Mouse (Mus musculus): ENCODE data around the gene Stk38. TPM values are rescaled to one million over a fixed set of nuclear protein-coding genes. Genes with fewer than 3 reads are reported as not detected.
A peak's percentile ranks its signal among the peaks of the same experiment; 100 is the strongest.

Gene Stk38
- total and polyA plus RNA-seq, 3 experiments, result 29.0 to 56.4 (median 56.0) TPM

GRCm38 (mm10) chr17:29018292-29018984 lies 10.6 kb upstream of the Stk38 start (continued):
- TF ChIP-seq POLR2A (IDR thresholded peaks at IDR 0.05; ENCODE audit: low read depth, low read length) (peak; percentile 39), ELF1 (IDR thresholded peaks at IDR 0.05; ENCODE audit: low read depth, low read length) (peak; percentile 56), UBTF (IDR thresholded peaks at IDR 0.05; ENCODE audit: low read depth, low read length) (no peak), PAX5 (IDR thresholded peaks at IDR 0.05; ENCODE audit: low read length) (no peak), CHD1 (IDR thresholded peaks at IDR 0.05; ENCODE audit: low read depth, low read length) (no peak), MXI1 (IDR thresholded peaks at IDR 0.05; ENCODE audit: low read depth, low read length) (peak; percentile 53; the same call in 1 of the 2 replicates), SMC3 (IDR thresholded peaks at IDR 0.05; ENCODE audit: low read depth, low read length) (peak; percentile 84), MAZ (IDR thresholded peaks at IDR 0.05; ENCODE audit: low read depth, low read length) (0 out of 2 replicates have a peak, but pooled peaks have one; percentile 31), RCOR1 (conservative IDR thresholded peaks at IDR 0.05; ENCODE audit: low read depth, low read length) (no peak)

GRCm38 (mm10) chr17:29016705-29017104 lies 8.9 kb upstream of the Stk38 start:
- H3K4me1 ChIP-seq (ENCODE audit: control insufficient read depth in 1 of 2, insufficient read depth in 2 of 2), result peaks cover 9 to 48% of the 10 kb centered on the region in 2 experiments; a peak in 3 of 4 replicates
- H3K36me3 ChIP-seq (replicated peaks in 1 of 2; ENCODE audit: control insufficient read depth in 1 of 2, insufficient read depth in 1 of 2, low read length in 1 of 2), result no peaks in the 10 kb centered on the region
- in situ Hi-C loops (cut with MboI; ENCODE audit: low pct_ligation_motif_present, low pct_unique_long_range_greater_than_20kb, low sequenced_read_pairs), result loop anchor here (10.0 kb wide), 1 partner anchor 112 kb away; no protein-coding TSS in a partner anchor
- dilution Hi-C loops (cut with MboI; ENCODE audit: extremely low pct_ligation_motif_present, extremely low pct_unique_long_range_greater_than_20kb, low sequenced_read_pairs), result no loop called here
- H3K4me2 ChIP-seq (ENCODE audit: insufficient read depth, low read depth, poor library complexity, severe bottlenecking), result no peak overlapping the region
- TF ChIP-seq E2F4 (IDR thresholded peaks at IDR 0.05; ENCODE audit: insufficient replicate concordance, low read depth, low read length) (no peak), MAFK (IDR thresholded peaks at IDR 0.05; ENCODE audit: insufficient replicate concordance, low read length) (no peak), POLR2A (IDR thresholded peaks at IDR 0.05; ENCODE audit: low read depth, low read length) (no peak), NRF1 (IDR thresholded peaks at IDR 0.05; ENCODE audit: low read depth, low read length) (no peak), CTCF (conservative IDR thresholded peaks at IDR 0.05 in 1 of 2, IDR thresholded peaks at IDR 0.05 in 1 of 2; ENCODE audit: low read depth in 2 of 2, low read length in 2 of 2) (no peak), EP300 (IDR thresholded peaks at IDR 0.05; ENCODE audit: low read length) (no peak), ELF1 (IDR thresholded peaks at IDR 0.05; ENCODE audit: low read depth, low read length) (no peak), HCFC1 (IDR thresholded peaks at IDR 0.05; ENCODE audit: low read depth, low read length) (no peak), NELFE (IDR thresholded peaks at IDR 0.05; ENCODE audit: low read depth, low read length) (no peak)
- H3K27ac ChIP-seq (ENCODE audit: insufficient read depth, low read depth), result no peak overlapping the region
- no peaks in the 10 kb centered on the region for H3K27me3 ChIP-seq (replicated peaks)
- H3K79me2 ChIP-seq (replicated peaks; ENCODE audit: control insufficient read depth, extremely low read depth, insufficient read depth, poor library complexity, severe bottlenecking), result no peaks in the 10 kb centered on the region
- no peaks in the 10 kb centered on the region for H3K9me3 ChIP-seq (replicated peaks; ENCODE audit: low read length)
- H3K9ac ChIP-seq (ENCODE audit: insufficient read depth, low read depth), result no peak overlapping the region
- H3K4me3 ChIP-seq (replicated peaks in 1 of 3; ENCODE audit: low read depth in 2 of 3, low read length in 2 of 3, poor library complexity in 1 of 3), result no peak overlapping the region
- DNase-seq (ENCODE audit: extremely low read depth), result no peak

DNA sequence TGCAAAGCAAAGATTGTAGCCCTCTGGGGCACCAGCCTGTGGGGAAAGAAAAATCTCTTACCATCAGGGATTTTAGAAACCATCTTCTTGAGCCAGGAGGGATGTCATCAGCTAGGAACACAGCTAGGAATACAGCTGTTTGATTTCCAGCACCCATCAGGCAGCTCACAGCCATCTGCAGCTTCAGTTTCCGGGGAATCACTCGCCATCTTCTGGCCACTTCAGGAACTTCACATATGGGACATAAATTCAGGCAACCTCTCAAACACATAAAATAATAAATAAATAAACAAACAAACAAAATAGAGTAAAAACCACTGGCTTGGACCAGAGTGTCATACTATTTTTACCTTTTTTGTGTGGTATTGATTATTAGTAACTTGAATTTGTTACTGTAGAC lies 7.8 kb upstream of the Stk38 start:
- Histone ChIP-seq H3K79me2 (replicated peaks; ENCODE audit: control insufficient read depth, extremely low read depth, insufficient read depth, poor library complexity, severe bottlenecking) (no peaks in the 10 kb centered on the region), H3K9ac (ENCODE audit: insufficient read depth, low read depth) (no peak overlapping the region), H3K36me3 (replicated peaks in 1 of 2; ENCODE audit: control insufficient read depth in 1 of 2, insufficient read depth in 1 of 2, low read length in 1 of 2) (no peaks in the 10 kb centered on the region), H3K4me1 (ENCODE audit: control insufficient read depth in 1 of 2, insufficient read depth in 2 of 2) (peaks cover 9 to 41% of the 10 kb centered on the region in 2 experiments; a peak in 3 of 4 replicates), H3K4me2 (ENCODE audit: insufficient read depth, low read depth, poor library complexity, severe bottlenecking) (no peak overlapping the region), H3K27me3 (replicated peaks) (no peaks in the 10 kb centered on the region), H3K9me3 (replicated peaks; ENCODE audit: low read length) (no peaks in the 10 kb centered on the region), H3K4me3 (replicated peaks in 1 of 3; ENCODE audit: low read depth in 2 of 3, low read length in 2 of 3, poor library complexity in 1 of 3) (no peak overlapping the region), H3K27ac (ENCODE audit: insufficient read depth, low read depth) (no peak overlapping the region)
- no peak for DNase-seq (ENCODE audit: extremely low read depth)
- in situ Hi-C loops (cut with MboI; ENCODE audit: low pct_ligation_motif_present, low pct_unique_long_range_greater_than_20kb, low sequenced_read_pairs) (loop anchor here (10.0 kb wide), 1 partner anchor 111 kb away; no protein-coding TSS in a partner anchor), dilution Hi-C loops (cut with MboI; ENCODE audit: extremely low pct_ligation_motif_present, extremely low pct_unique_long_range_greater_than_20kb, low sequenced_read_pairs) (no loop called here)
- TF ChIP-seq MXI1 (IDR thresholded peaks at IDR 0.05; ENCODE audit: low read depth, low read length), result no peak
- TF ChIP-seq SMC3 (IDR thresholded peaks at IDR 0.05; ENCODE audit: low read depth, low read length), result peak; percentile 45
- TF ChIP-seq RAD21 (IDR thresholded peaks at IDR 0.05; ENCODE audit: low read depth, low read length), result peak; percentile 50
- TF ChIP-seq GABPA (IDR thresholded peaks at IDR 0.05; ENCODE audit: insufficient replicate concordance, low read depth, low read length), result no peak
- TF ChIP-seq CTCF (conservative IDR thresholded peaks at IDR 0.05 in 1 of 2, IDR thresholded peaks at IDR 0.05 in 1 of 2; ENCODE audit: low read depth in 2 of 2, low read length in 2 of 2), result peak; percentile 37 to 69; a peak in 3 of 4 replicates
- no peak for TF ChIP-seq JUN (IDR thresholded peaks at IDR 0.05; ENCODE audit: insufficient read depth, low read depth, low read length)
- no peak for TF ChIP-seq E2F4 (IDR thresholded peaks at IDR 0.05; ENCODE audit: insufficient replicate concordance, low read depth, low read length)

Data from CH12.LX (cell line).